Mouse (Mus musculus) liver, postnatal 0 days (tissue): Measurements from ENCODE around the gene 6030408B16Rik. TPM values are rescaled to one million over a fixed set of nuclear protein-coding genes. Genes with fewer than 3 reads are reported as not detected.

ENCODE experiments used
- ATAC-seq: fragments of 200-750 bp; cut with Nextera tagmentation; 2 replicates; pipeline ENCODE4 v1.8.0; 2017; ENCODE audit warnings: mild to moderate bottlenecking, moderate library complexity
- DNase-seq: peaks from one replicate; pipeline ENCODE4 v3.0.0-alpha.2; 2016
- H3K27ac ChIP-seq: fragments of 300-500 bp; sonication (generic); 2 replicates; pipeline ENCODE4 v1.5.1; 2014; ENCODE audit warnings: antibody characterized with exemption, moderate library complexity, mild to moderate bottlenecking, low read depth
- H3K27me3 ChIP-seq: fragments of 300-500 bp; sonication (generic); 2 replicates; pipeline ENCODE4 v1.6.1; 2014; ENCODE audit warnings: low read length, control low read depth, mixed read lengths; ENCODE audit not compliant: insufficient read depth
- H3K36me3 ChIP-seq: fragments of 300-500 bp; sonication (generic); replicated peaks from 2 replicates; pipeline ENCODE4 v1.6.1; 2014; ENCODE audit warnings: mild to moderate bottlenecking, control low read depth, low read length, moderate library complexity, mixed read lengths; ENCODE audit not compliant: insufficient read depth
- H3K4me1 ChIP-seq: fragments of 300-500 bp; sonication (generic); 2 replicates; pipeline ENCODE4 v1.6.1; 2014; ENCODE audit warnings: antibody characterized with exemption, mild to moderate bottlenecking, control low read depth; ENCODE audit not compliant: insufficient read depth
- H3K4me2 ChIP-seq: fragments of 300-500 bp; sonication (generic); 2 replicates; pipeline ENCODE4 v1.6.1; 2014; ENCODE audit warnings: low read depth, mild to moderate bottlenecking, low read length, moderate library complexity, mixed read lengths
- H3K4me3 ChIP-seq: fragments of 300-500 bp; sonication (generic); 2 replicates; pipeline ENCODE4 v1.5.1; 2014; ENCODE audit warnings: low read depth, low read length
- H3K9ac ChIP-seq: fragments of 300-500 bp; sonication (generic); replicated peaks from 2 replicates; pipeline ENCODE4 v1.6.1; 2014; ENCODE audit warnings: mild to moderate bottlenecking, moderate library complexity
- H3K9me3 ChIP-seq: fragments of 300-500 bp; sonication (generic); 2 replicates; pipeline ENCODE4 v1.6.1; 2016; ENCODE audit warnings: mild to moderate bottlenecking, control low read depth, low read length, mixed read lengths
- CTCF ChIP-seq: sonication (generic); IDR thresholded peaks from 2 replicates; pipeline ENCODE4 v1.5.1; 2016; ENCODE audit warnings: antibody characterized with exemption, low read depth
- EP300 ChIP-seq: IDR thresholded peaks from 2 replicates; pipeline ENCODE4 v1.6.1; 2016; ENCODE audit warnings: antibody characterized with exemption, low read depth, mild to moderate bottlenecking
- WGBS: fragments of 180-500 bp; shearing (Covaris S2); extraction: QIAGEN DNeasy Blood & Tissue Kit; methylation state at CpG from one replicate; pipeline ENCODE4 v1.1.7; 2014; ENCODE audit not compliant: insufficient replicate concordance; 5-methylcytosine and 5-hydroxymethylcytosine counted together
- polyA plus RNA-seq: library from polyadenylated mRNA; unstranded; fragments of >200 nt; fragmentation: Nextera tagmentation; extraction: Ambion mirVana; gene quantifications from 2 replicates; pipeline ENCODE4 v1.2.1, GENCODE M21; 2015

The 6030408B16Rik gene
- polyA plus RNA-seq, 1 experiment from 2014 or later: 0.36 TPM

GRCm38 (mm10) chr15:101266132-101266963 is 26.7 kb upstream of the 6030408B16Rik start:
- Histone ChIP-seq H3K4me3 (peak overlapping the region; percentile 56), H3K4me1 (peaks cover 23% of the 10 kb centered on the region), H3K9ac (peak overlapping the region; percentile 53), H3K27ac (peak overlapping the region; percentile 55), H3K36me3 (peaks cover 6% of the 10 kb centered on the region; the same call in 1 of the 2 replicates), H3K9me3 (no peaks in the 10 kb centered on the region), H3K4me2 (peak overlapping the region; percentile 81), H3K27me3 (peaks cover 14% of the 10 kb centered on the region; the same call in 1 of the 2 replicates)
- 2% methylated on average over 52 of the region's 57 CpGs for WGBS
- TF ChIP-seq CTCF (peak; percentile 20; the same call in 1 of the 2 replicates), EP300 (no peak; the same call in 1 of the 2 replicates)
- ATAC-seq: peak; percentile 84
- DNase-seq: peak; percentile 89

DNA sequence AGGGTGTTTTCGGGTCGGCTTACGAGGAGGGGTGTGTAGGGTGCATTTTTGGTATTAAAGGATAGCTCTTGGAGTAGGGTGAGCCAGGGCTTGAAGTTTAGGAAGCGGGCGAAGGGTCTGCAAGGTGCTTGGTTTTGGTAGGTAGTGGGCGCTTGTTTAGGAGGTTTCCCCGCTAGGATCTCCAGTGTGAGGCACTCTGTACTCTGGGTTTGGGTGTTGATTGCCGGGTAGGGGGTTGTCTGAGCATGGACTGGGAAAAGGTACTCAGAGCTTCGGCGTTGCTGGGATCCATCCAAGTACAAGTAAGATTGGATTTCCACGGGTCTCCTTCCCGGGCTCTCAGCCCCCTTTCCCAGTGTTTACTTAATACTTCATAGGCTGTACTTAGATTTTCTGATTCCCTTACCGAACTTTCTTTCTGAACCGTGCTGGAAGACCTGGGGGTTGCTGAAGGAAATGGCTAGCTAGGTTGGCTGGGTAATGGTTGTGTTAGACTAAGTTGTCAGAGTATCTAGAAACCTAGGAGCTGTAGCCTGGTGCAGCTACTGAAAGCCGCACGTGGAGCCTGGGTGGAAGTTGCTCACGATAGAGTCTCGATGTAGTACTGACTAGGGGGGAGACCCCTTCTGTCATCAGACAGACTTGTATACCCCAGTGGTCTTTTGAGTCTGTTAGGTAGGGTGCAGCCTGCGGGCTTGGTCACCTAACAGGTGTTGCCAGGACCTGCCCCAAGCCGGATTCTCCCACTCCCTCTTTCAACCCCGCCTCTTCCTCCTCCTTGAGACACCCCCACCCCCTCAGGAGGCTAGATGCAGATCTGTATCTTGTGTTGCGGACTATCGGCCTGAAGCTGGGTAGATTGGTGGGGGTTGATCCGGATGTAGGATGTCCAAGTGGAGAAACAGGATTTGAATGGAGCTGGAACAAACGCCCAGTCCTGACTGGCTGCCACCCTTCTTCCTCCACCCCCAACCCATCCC is 25.7 kb upstream of the 6030408B16Rik start:
- TF ChIP-seq EP300 (no peak), CTCF (no peak)
- peak overlapping the region; percentile 53 for H3K9ac ChIP-seq

DNA sequence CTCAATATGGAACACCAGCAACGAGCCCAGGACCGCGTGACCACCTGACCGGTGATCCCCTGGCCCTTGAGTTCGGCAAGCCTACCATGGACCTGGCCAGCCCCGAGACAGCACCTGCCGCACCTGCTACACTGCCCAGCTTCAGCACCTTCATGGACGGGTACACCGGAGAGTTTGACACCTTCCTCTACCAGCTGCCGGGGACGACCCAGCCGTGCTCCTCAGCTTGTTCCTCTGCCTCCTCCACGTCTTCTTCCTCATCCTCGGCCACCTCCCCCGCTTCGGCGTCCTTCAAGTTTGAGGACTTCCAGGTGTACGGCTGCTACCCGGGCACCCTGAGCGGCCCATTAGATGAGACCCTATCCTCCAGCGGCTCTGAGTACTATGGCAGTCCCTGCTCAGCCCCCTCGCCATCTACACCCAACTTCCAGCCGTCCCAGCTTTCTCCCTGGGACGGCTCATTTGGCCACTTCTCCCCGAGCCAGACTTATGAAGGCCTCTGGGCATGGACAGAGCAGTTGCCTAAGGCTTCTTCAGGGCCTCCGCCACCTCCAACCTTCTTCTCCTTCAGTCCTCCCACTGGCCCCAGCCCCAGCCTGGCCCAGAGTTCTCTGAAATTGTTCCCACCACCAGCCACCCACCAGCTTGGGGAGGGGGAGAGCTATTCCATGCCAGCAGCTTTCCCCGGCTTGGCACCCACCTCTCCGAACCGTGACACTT is 22.8 kb upstream of the 6030408B16Rik start:
- no peak overlapping the region for H3K4me2 ChIP-seq
- H3K36me3 ChIP-seq: peaks cover 12% of the 10 kb centered on the region
- DNase-seq: peak; percentile 14
- H3K9me3 ChIP-seq: no peaks in the 10 kb centered on the region
- H3K9ac ChIP-seq: no peak overlapping the region
- ATAC-seq: no peak
- H3K27ac ChIP-seq: no peak overlapping the region
- no peak overlapping the region for H3K4me3 ChIP-seq
- H3K4me1 ChIP-seq: peaks cover 7% of the 10 kb centered on the region; the same call in 1 of the 2 replicates
- WGBS: 90% methylated on average over 29 of the region's 29 CpGs
- TF ChIP-seq CTCF (no peak), EP300 (no peak)
- peaks cover 11% of the 10 kb centered on the region; the same call in 1 of the 2 replicates for H3K27me3 ChIP-seq

More for the DNA sequence above, 25.7 kb upstream of the 6030408B16Rik start:
- ATAC-seq (no peak), DNase-seq (peak; percentile 16)
- H3K4me3 ChIP-seq: peak overlapping the region; percentile 56
- H3K27ac ChIP-seq: no peak overlapping the region
- H3K4me2 ChIP-seq: peak overlapping the region; percentile 81
- H3K36me3 ChIP-seq: peaks cover 6% of the 10 kb centered on the region; the same call in 1 of the 2 replicates
- no peaks in the 10 kb centered on the region for H3K9me3 ChIP-seq
- whole genome bisulfite sequencing: 2% methylated on average over 25 of the region's 25 CpGs
- H3K4me1 ChIP-seq: peaks cover 13% of the 10 kb centered on the region; the same call in 1 of the 2 replicates
- H3K27me3 ChIP-seq: peaks cover 14% of the 10 kb centered on the region; the same call in 1 of the 2 replicates

DNA sequence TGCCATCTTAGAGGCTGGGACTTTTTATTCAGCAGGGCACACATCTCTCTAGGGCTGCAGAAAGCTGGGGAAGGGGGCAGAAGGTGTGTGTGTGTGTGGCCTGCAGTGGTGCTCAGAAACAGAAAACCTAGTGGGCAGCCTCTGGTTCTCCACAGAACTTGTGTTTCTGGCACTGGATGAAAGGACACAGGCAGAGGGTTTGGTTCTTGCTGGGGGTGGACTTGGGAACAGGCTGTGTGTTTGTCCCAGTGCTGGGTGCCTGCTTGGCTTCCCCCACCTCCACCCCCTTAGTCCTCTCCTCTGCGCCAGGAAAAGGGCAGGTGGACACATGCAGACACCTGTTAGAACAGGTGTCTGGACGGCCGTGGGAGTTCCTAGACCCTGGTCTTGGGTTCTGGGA is 21.9 kb upstream of the 6030408B16Rik start:
- H3K4me2 ChIP-seq: no peak overlapping the region
- DNase-seq (no peak), ATAC-seq (no peak)
- peaks cover 8% of the 10 kb centered on the region; the same call in 1 of the 2 replicates for H3K27me3 ChIP-seq
- TF ChIP-seq EP300 (no peak), CTCF (no peak)
- 71% methylated on average over 3 of the region's 3 CpGs for WGBS
- peaks cover 12% of the 10 kb centered on the region for H3K36me3 ChIP-seq
- H3K9ac ChIP-seq: no peak overlapping the region
- H3K4me1 ChIP-seq: peaks cover 6% of the 10 kb centered on the region; the same call in 1 of the 2 replicates
- no peak overlapping the region for H3K27ac ChIP-seq
- H3K9me3 ChIP-seq: no peaks in the 10 kb centered on the region
- no peak overlapping the region for H3K4me3 ChIP-seq

DNA sequence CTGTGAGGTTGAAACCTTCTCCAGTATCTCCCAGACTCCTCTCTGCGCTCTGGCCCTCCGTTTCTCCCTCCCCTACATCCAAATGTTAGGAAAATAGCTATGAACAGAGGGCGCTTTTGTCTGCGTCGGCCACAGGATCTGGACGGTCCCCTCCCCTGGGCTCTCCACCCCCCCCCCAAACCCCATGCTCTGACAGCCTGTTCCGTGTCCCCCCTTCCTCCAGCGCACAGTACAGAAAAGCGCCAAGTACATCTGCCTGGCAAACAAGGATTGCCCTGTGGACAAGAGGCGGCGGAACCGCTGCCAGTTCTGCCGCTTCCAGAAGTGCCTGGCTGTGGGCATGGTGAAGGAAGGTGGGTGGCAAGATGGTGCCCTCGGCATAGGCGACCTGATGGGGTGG is 21.5 kb upstream of the 6030408B16Rik start:
- 80% methylated on average over 15 of the region's 15 CpGs for WGBS
- no peaks in the 10 kb centered on the region for H3K9me3 ChIP-seq
- H3K27me3 ChIP-seq: peaks cover 8% of the 10 kb centered on the region; the same call in 1 of the 2 replicates
- no peak for TF ChIP-seq CTCF
- TF ChIP-seq EP300: no peak
- no peak overlapping the region for H3K4me3 ChIP-seq
- H3K9ac ChIP-seq: no peak overlapping the region
- peaks cover 4% of the 10 kb centered on the region; the same call in 1 of the 2 replicates for H3K4me1 ChIP-seq
- no peak for DNase-seq
- H3K27ac ChIP-seq: no peak overlapping the region
- no peak overlapping the region for H3K4me2 ChIP-seq
- no peak for ATAC-seq
- H3K36me3 ChIP-seq: peaks cover 12% of the 10 kb centered on the region
